ENCODE assay signal across 15 mouse cellular contexts in genomic region chr4:132795171-132795570, GRCm38 (mm10). TPM values are rescaled to one million over a fixed set of nuclear protein-coding genes. Genes with fewer than 3 reads are reported as not detected.
A peak's percentile ranks its signal among the peaks of the same experiment; 100 is the strongest.
DNase-seq lines count a peak whose midpoint lies in the region; ATAC-seq and TF ChIP-seq lines count a peak whose summit lies in the region.
"Had no signal": no experiment of that assay in that cellular context is flagged by ENCODE, and none has a peak within 500 bp of the region (broad histone marks: within the 10 kb centered on the region; RNA-seq: fewer than 3 reads in every experiment).

No protein-coding gene starts in this region.

- H3K4me3 ChIP-seq in heart, postnatal 0 days (ENCODE audit: low read depth, low read length): peak overlapping the region; percentile 41
- H3K4me3 ChIP-seq in thymus, adult 2 months (ENCODE audit: control insufficient read depth, insufficient read depth, low read length): peak overlapping the region; percentile 10
- peak overlapping the region; percentile 53 for H3K4me3 ChIP-seq in liver, embryonic 13.5 days (replicated peaks)
- peak overlapping the region; percentile 67 for H3K4me3 ChIP-seq in small intestine, adult 2 months (ENCODE audit: low read depth, low read length)
- no peak overlapping the region for H3K4me3 ChIP-seq in midbrain, embryonic 15.5 days

- TF ChIP-seq POLR2A in thymus, adult 2 months (IDR thresholded peaks at IDR 0.05; ENCODE audit: control insufficient read depth, extremely low read depth, insufficient read depth, low read length, poor library complexity): no peak
- no peak for TF ChIP-seq POLR2A in small intestine, adult 2 months (IDR thresholded peaks at IDR 0.05; ENCODE audit: low read depth, low read length)

- no peak for ATAC-seq in heart, postnatal 0 days (ENCODE audit: insufficient read depth, low read depth)
- no peak for ATAC-seq in liver, embryonic 13.5 days (ENCODE audit: low read depth)
- no peak for ATAC-seq in midbrain, embryonic 15.5 days (replicated peaks)

- intact Hi-C loops in heart, postnatal 10 days (cut with DNase I): no loop called here

- DNase-seq in heart, postnatal 0 days (ENCODE audit: low spot score): no peak
- DNase-seq in heart, postnatal 10 days: no peak
- no peak for DNase-seq in thymus, adult 2 months
- DNase-seq in thymus, postnatal 4 days: no peak
- no peak for DNase-seq in liver, embryonic 13.5 days
- no peak for DNase-seq in thymus, postnatal 0 days (ENCODE audit: low spot score)
- DNase-seq: cerebellum, adult 18-20 months; kidney, postnatal 10 days; layer of hippocampus, adult 9-11 months; left cerebral cortex, postnatal 4 days; thymus, postnatal 14 days had no signal

- H3K4me2 ChIP-seq in heart, postnatal 0 days (ENCODE audit: low read depth, low read length): peak overlapping the region; percentile 55
- H3K4me2 ChIP-seq in liver, embryonic 13.5 days: peak overlapping the region; percentile 74
- no peak overlapping the region for H3K4me2 ChIP-seq in midbrain, embryonic 15.5 days

- no peaks in the 10 kb centered on the region for H3K9me3 ChIP-seq in heart, postnatal 0 days (replicated peaks; ENCODE audit: control insufficient read depth, low read length)
- H3K9me3 ChIP-seq in liver, embryonic 13.5 days (replicated peaks): no peaks in the 10 kb centered on the region
- H3K9me3 ChIP-seq in midbrain, embryonic 15.5 days: no peaks in the 10 kb centered on the region
- H3K9me3 ChIP-seq: forebrain, embryonic 12.5 days; intestine, embryonic 15.5 days had no signal

- H3K27me3 ChIP-seq in heart, postnatal 0 days (ENCODE audit: control insufficient read depth, insufficient read depth, low read length): peaks cover 7% of the 10 kb centered on the region; the same call in 1 of the 2 replicates
- peaks cover 2% of the 10 kb centered on the region; the same call in 1 of the 2 replicates for H3K27me3 ChIP-seq in thymus, adult 2 months (ENCODE audit: control insufficient read depth, insufficient read depth, low read length)
- H3K27me3 ChIP-seq in liver, embryonic 13.5 days: peaks cover 31% of the 10 kb centered on the region
- no peaks in the 10 kb centered on the region for H3K27me3 ChIP-seq in small intestine, adult 2 months (ENCODE audit: control insufficient read depth, insufficient read depth, low read length)
- H3K27me3 ChIP-seq in midbrain, embryonic 15.5 days (replicated peaks): peaks cover 9% of the 10 kb centered on the region; the same call in 1 of the 2 replicates

- no peaks in the 10 kb centered on the region for H3K36me3 ChIP-seq in heart, postnatal 0 days (replicated peaks; ENCODE audit: control insufficient read depth, insufficient read depth, low read length)
- H3K36me3 ChIP-seq in thymus, adult 2 months (ENCODE audit: control insufficient read depth, insufficient read depth, low read length): no peaks in the 10 kb centered on the region
- H3K36me3 ChIP-seq in liver, embryonic 13.5 days: no peaks in the 10 kb centered on the region
- H3K36me3 ChIP-seq in small intestine, adult 2 months (ENCODE audit: control insufficient read depth, insufficient read depth, low read length): no peaks in the 10 kb centered on the region; the same call in 1 of the 2 replicates
- no peaks in the 10 kb centered on the region for H3K36me3 ChIP-seq in midbrain, embryonic 15.5 days (replicated peaks)
- H3K36me3 ChIP-seq: forebrain, embryonic 12.5 days; intestine, embryonic 15.5 days had no signal

- H3K9ac ChIP-seq in heart, postnatal 0 days (replicated peaks; ENCODE audit: low read depth, low read length): no peak overlapping the region
- H3K9ac ChIP-seq in liver, embryonic 13.5 days: no peak overlapping the region
- H3K9ac ChIP-seq in midbrain, embryonic 15.5 days: no peak overlapping the region
- H3K9ac ChIP-seq: forebrain, embryonic 12.5 days had no signal

- H3K4me1 ChIP-seq in heart, postnatal 0 days (ENCODE audit: control insufficient read depth, insufficient read depth): no peaks in the 10 kb centered on the region
- peaks cover 11% of the 10 kb centered on the region for H3K4me1 ChIP-seq in thymus, adult 2 months (replicated peaks; ENCODE audit: control insufficient read depth, insufficient read depth, low read length)
- H3K4me1 ChIP-seq in liver, embryonic 13.5 days (replicated peaks): peaks cover 19% of the 10 kb centered on the region
- peaks cover 3% of the 10 kb centered on the region for H3K4me1 ChIP-seq in small intestine, adult 2 months (ENCODE audit: control insufficient read depth, insufficient read depth, insufficient read length, low read length)
- H3K4me1 ChIP-seq in midbrain, embryonic 15.5 days: peaks cover 5% of the 10 kb centered on the region

- TF ChIP-seq EP300 in heart, postnatal 0 days (IDR thresholded peaks at IDR 0.05; ENCODE audit: low read depth): no peak

- WGBS in heart, postnatal 0 days: 51% methylated on average over 7 of the region's 7 CpGs
- 64% methylated on average over 7 of the region's 7 CpGs for WGBS in thymus, adult 2 months
- 63% methylated on average over 7 of the region's 7 CpGs for WGBS in liver, embryonic 13.5 days (ENCODE audit: insufficient replicate concordance)
- 61% methylated on average over 7 of the region's 7 CpGs for whole genome bisulfite sequencing in small intestine, adult 2 months
- WGBS in midbrain, embryonic 15.5 days: 70% methylated on average over 7 of the region's 7 CpGs

- no peak overlapping the region for H3K27ac ChIP-seq in heart, postnatal 0 days (ENCODE audit: low read depth)
- no peak overlapping the region for H3K27ac ChIP-seq in thymus, adult 2 months (ENCODE audit: control insufficient read depth, insufficient read depth, low read length)
- no peak overlapping the region for H3K27ac ChIP-seq in liver, embryonic 13.5 days
- H3K27ac ChIP-seq in small intestine, adult 2 months (ENCODE audit: insufficient read depth, low read depth, low read length): peak overlapping the region; percentile 31
- H3K27ac ChIP-seq in midbrain, embryonic 15.5 days: no peak overlapping the region
- H3K27ac ChIP-seq: forebrain, embryonic 12.5 days; intestine, embryonic 15.5 days had no signal

- TF ChIP-seq CTCF in heart, postnatal 0 days (IDR thresholded peaks at IDR 0.05; ENCODE audit: low read depth): no peak
- no peak for TF ChIP-seq CTCF in thymus, adult 2 months (IDR thresholded peaks at IDR 0.05; ENCODE audit: borderline replicate concordance, control insufficient read depth, extremely low read depth, insufficient read depth, low read length, poor library complexity)
- TF ChIP-seq CTCF in small intestine, adult 2 months (IDR thresholded peaks at IDR 0.05; ENCODE audit: extremely low read depth, insufficient read length, insufficient replicate concordance, low read depth, low read length): no peak

RNA-seq across cellular contexts. Expression of gene Themis2, which starts 1.0 kb away (rescaled TPM):
- total RNA-seq in heart, postnatal 0 days (2014; rRNA removed; ENCODE audit: low replicate concordance): 0.73 and 1.2 TPM in 2 replicates
- 0.78 and 1.1 TPM in 2 replicates for polyA plus RNA-seq in heart, postnatal 0 days (2015; fragmentation: Nextera tagmentation; extraction: Ambion mirVana)
- total RNA-seq in heart, postnatal 10 days (2021): 1 to 10 TPM; 2.6 to 3.3 TPM
- polyA plus RNA-seq in thymus, adult 2 months (2012; rRNA removed): 9.9 and 11.4 TPM in 2 replicates
- 1.7 and 2.4 TPM in 2 replicates for polyA plus RNA-seq in liver, embryonic 13.5 days (2015; fragmentation: Nextera tagmentation; extraction: Ambion mirVana)
- polyA plus RNA-seq in small intestine, adult 2 months (2012; rRNA removed): 4.0 and 4.9 TPM in 2 replicates
- polyA plus RNA-seq in midbrain, embryonic 15.5 days (2015; fragmentation: Nextera tagmentation; extraction: Ambion mirVana): 0.62 and 0.65 TPM in 2 replicates
- 2.7 and 2.9 TPM in 2 replicates for polyA plus RNA-seq in thymus, postnatal 0 days (2015; fragmentation: Nextera tagmentation; extraction: Ambion mirVana)

RNA-seq across cellular contexts. Expression of gene Rpa2, which starts 27.0 kb away (rescaled TPM):
- total RNA-seq in heart, postnatal 0 days (2014; rRNA removed; ENCODE audit: low replicate concordance): 26.1 and 56.1 TPM in 2 replicates
- 32.0 and 35.0 TPM in 2 replicates for polyA plus RNA-seq in heart, postnatal 0 days (2015; fragmentation: Nextera tagmentation; extraction: Ambion mirVana)
- total RNA-seq in heart, postnatal 10 days (2021): 10 to 100 TPM; 17.3 to 20.4 TPM
- 52.5 and 61.4 TPM in 2 replicates for polyA plus RNA-seq in thymus, adult 2 months (2012; rRNA removed)
- 107 and 117 TPM in 2 replicates for polyA plus RNA-seq in liver, embryonic 13.5 days (2015; fragmentation: Nextera tagmentation; extraction: Ambion mirVana)
- polyA plus RNA-seq in small intestine, adult 2 months (2012; rRNA removed): 4.8 and 8.7 TPM in 2 replicates
- polyA plus RNA-seq in midbrain, embryonic 15.5 days (2015; fragmentation: Nextera tagmentation; extraction: Ambion mirVana): 32.9 and 34.5 TPM in 2 replicates
- 129 and 139 TPM in 2 replicates for polyA plus RNA-seq in thymus, postnatal 0 days (2015; fragmentation: Nextera tagmentation; extraction: Ambion mirVana)

RNA-seq across cellular contexts. Expression of gene Smpdl3b, which starts 38.1 kb away (rescaled TPM):
- total RNA-seq in heart, postnatal 0 days (2014; rRNA removed; ENCODE audit: low replicate concordance): 0.11 and 2.6 TPM in 2 replicates
- 1.7 TPM in 2 replicates for polyA plus RNA-seq in heart, postnatal 0 days (2015; fragmentation: Nextera tagmentation; extraction: Ambion mirVana)
- total RNA-seq in heart, postnatal 10 days (2021): 1 to 10 TPM; 1.2 TPM
- polyA plus RNA-seq in thymus, adult 2 months (2012; rRNA removed): 1.5 and 2.3 TPM in 2 replicates
- polyA plus RNA-seq in liver, embryonic 13.5 days (2015; fragmentation: Nextera tagmentation; extraction: Ambion mirVana): 1.1 and 1.2 TPM in 2 replicates
- 126 and 144 TPM in 2 replicates for polyA plus RNA-seq in small intestine, adult 2 months (2012; rRNA removed)
- 0.79 and 1.0 TPM in 2 replicates for polyA plus RNA-seq in midbrain, embryonic 15.5 days (2015; fragmentation: Nextera tagmentation; extraction: Ambion mirVana)
- 0.59 and 0.75 TPM in 2 replicates for polyA plus RNA-seq in thymus, postnatal 0 days (2015; fragmentation: Nextera tagmentation; extraction: Ambion mirVana)

RNA-seq across cellular contexts. Expression of gene Ppp1r8, which starts 47.8 kb away (rescaled TPM):
- total RNA-seq in heart, postnatal 0 days (2014; rRNA removed; ENCODE audit: low replicate concordance): 36.6 and 46.2 TPM in 2 replicates
- 17.2 and 17.3 TPM in 2 replicates for polyA plus RNA-seq in heart, postnatal 0 days (2015; fragmentation: Nextera tagmentation; extraction: Ambion mirVana)
- total RNA-seq in heart, postnatal 10 days (2021): 10 to 100 TPM; 24.1 to 28.0 TPM
- polyA plus RNA-seq in thymus, adult 2 months (2012; rRNA removed): 65.9 and 74.4 TPM in 2 replicates
- 29.9 and 32.1 TPM in 2 replicates for polyA plus RNA-seq in liver, embryonic 13.5 days (2015; fragmentation: Nextera tagmentation; extraction: Ambion mirVana)
- 8.0 and 15.6 TPM in 2 replicates for polyA plus RNA-seq in small intestine, adult 2 months (2012; rRNA removed)
- polyA plus RNA-seq in midbrain, embryonic 15.5 days (2015; fragmentation: Nextera tagmentation; extraction: Ambion mirVana): 52.8 and 59.9 TPM in 2 replicates
- polyA plus RNA-seq in thymus, postnatal 0 days (2015; fragmentation: Nextera tagmentation; extraction: Ambion mirVana): 50.4 and 51.0 TPM in 2 replicates

Comparison
In these comparisons a context has a peak if more than half of its experiments do, and no peak if none do; other contexts are left out.
1. RNA of gene Smpdl3b, which starts 38.1 kb away (polyA plus RNA-seq): 126 to 144 TPM in small intestine, adult 2 months; 1.5 to 2.3 TPM in thymus, adult 2 months, 1.7 TPM in heart, postnatal 0 days, 1.1 to 1.2 TPM in liver, embryonic 13.5 days, 0.79 to 1.0 TPM in midbrain, embryonic 15.5 days and 0.59 to 0.75 TPM in thymus, postnatal 0 days; every median in the first group is over 10 times any median in the second.